ENCODE assay signal across 12 mouse cellular contexts in genomic region chr2:133761496-133761895, GRCm38 (mm10).
A peak's percentile ranks its signal among the peaks of the same experiment; 100 is the strongest.
DNase-seq lines count a peak whose midpoint lies in the region; TF ChIP-seq lines count a peak whose summit lies in the region.
"Had no signal": no experiment of that assay in that cellular context is flagged by ENCODE, and none has a peak within 500 bp of the region (broad histone marks: within the 10 kb centered on the region; RNA-seq: fewer than 3 reads in every experiment).

No protein-coding gene starts in this region.

- H3K36me3 ChIP-seq in small intestine, adult 2 months (ENCODE audit: control insufficient read depth, insufficient read depth, low read length), result no peaks in the 10 kb centered on the region

- no peaks in the 10 kb centered on the region for H3K4me1 ChIP-seq in small intestine, adult 2 months (ENCODE audit: control insufficient read depth, insufficient read depth, insufficient read length, low read length)

- 48% methylated on average over 7 of the region's 7 CpGs for WGBS in small intestine, adult 2 months

- DNase-seq in heart, postnatal 14 days, result peak; percentile 3 to 21
- no peak for DNase-seq in heart, postnatal 4 days
- peak; percentile 25 for DNase-seq in urinary bladder, postnatal 14 days (ENCODE audit: low spot score)
- DNase-seq in urinary bladder, postnatal 10 days (ENCODE audit: low spot score), result no peak
- DNase-seq in gonadal fat pad, adult 2 months (ENCODE audit: low read depth), result peak; percentile 74
- no peak for DNase-seq in embryo, embryonic 11 days
- DNase-seq in spleen, postnatal 36 days (ENCODE audit: low spot score in 2 of 2), result no peak
- DNase-seq: cerebellum, postnatal 14 days; right cerebral cortex, postnatal 14 days had no signal

- no peak for TF ChIP-seq POLR2A in small intestine, adult 2 months (IDR thresholded peaks at IDR 0.05; ENCODE audit: low read depth, low read length)

- 0 out of 2 replicates have a peak overlapping the region, but pooled peaks have one; percentile 16 for H3K27ac ChIP-seq in small intestine, adult 2 months (ENCODE audit: insufficient read depth, low read depth, low read length)
- H3K27ac ChIP-seq: macrophage had no signal

- intact Hi-C loops in heart, postnatal 14 days (cut with DNase I), result no loop called here

- no peaks in the 10 kb centered on the region for H3K27me3 ChIP-seq in small intestine, adult 2 months (ENCODE audit: control insufficient read depth, insufficient read depth, low read length)

- no peak overlapping the region for H3K4me3 ChIP-seq in small intestine, adult 2 months (ENCODE audit: low read depth, low read length)
- H3K4me3 ChIP-seq: erythroblast, embryonic 14.5 days had no signal

- no peak for TF ChIP-seq CTCF in small intestine, adult 2 months (IDR thresholded peaks at IDR 0.05; ENCODE audit: extremely low read depth, insufficient read length, insufficient replicate concordance, low read depth, low read length)

Comparison
In these comparisons a context has a peak if more than half of its experiments do, and no peak if none do; other contexts are left out.
1. DNase-seq: peak in heart, postnatal 14 days (2 of 2), urinary bladder, postnatal 14 days (single experiment) and gonadal fat pad, adult 2 months (single experiment); none in heart, postnatal 4 days (single experiment), urinary bladder, postnatal 10 days (single experiment), embryo, embryonic 11 days (single experiment) and spleen, postnatal 36 days (0 of 2).